Mouse (Mus musculus) megakaryocyte, embryonic 14.5 days (primary cell): ENCODE measurements around the gene Gm48552.

Experiments
- FLI1 ChIP-seq: IDR thresholded peaks from 2 replicates; pipeline ENCODE4 v1.6.1; 2012; ENCODE audit warnings: low read length, inconsistent platforms, mixed read lengths
- GATA1 ChIP-seq: IDR thresholded peaks from 3 replicates; pipeline ENCODE4 v1.6.1; 2012; ENCODE audit warnings: mixed read lengths, low read length, inconsistent platforms, borderline replicate concordance

DNA sequence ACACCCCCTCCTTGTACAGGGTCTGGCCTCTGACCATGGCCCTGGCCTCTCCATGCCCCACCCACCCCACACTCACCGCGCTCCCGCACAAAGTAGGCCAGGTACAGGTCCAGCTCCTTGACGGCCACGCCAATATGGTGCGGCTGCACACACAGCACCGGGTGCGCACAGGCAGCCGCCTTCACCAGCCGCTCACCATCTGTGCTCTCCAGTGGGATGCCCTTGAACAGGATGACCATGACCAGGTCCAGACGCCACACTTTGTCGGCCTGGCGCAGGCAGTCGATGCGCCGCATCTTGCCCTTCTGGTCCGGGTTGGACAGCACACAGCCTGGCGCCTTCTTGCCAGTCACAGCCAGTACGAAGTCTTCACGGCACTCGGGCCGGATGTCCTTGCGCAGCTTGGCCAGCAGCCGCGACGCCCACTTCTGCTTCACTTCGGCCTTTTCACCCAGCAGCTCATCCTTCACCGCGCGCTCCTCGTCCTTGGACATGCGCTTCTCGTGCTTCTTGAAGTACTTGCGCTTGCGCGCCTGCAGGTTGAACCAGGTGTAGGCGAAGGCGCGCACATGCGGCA is 31.5 kb downstream of the Gm48552 start:
- TF ChIP-seq GATA1 (no peak), FLI1 (no peak)
